Mouse (Mus musculus) brain, adult 2 months (tissue): ENCODE data around the gene Bhlha15.

Experiments used
- DNase-seq: peaks from one replicate; pipeline ENCODE4 v3.0.0; 2011; ENCODE audit warnings: low read depth, low spot score

The Bhlha15 gene

DNA sequence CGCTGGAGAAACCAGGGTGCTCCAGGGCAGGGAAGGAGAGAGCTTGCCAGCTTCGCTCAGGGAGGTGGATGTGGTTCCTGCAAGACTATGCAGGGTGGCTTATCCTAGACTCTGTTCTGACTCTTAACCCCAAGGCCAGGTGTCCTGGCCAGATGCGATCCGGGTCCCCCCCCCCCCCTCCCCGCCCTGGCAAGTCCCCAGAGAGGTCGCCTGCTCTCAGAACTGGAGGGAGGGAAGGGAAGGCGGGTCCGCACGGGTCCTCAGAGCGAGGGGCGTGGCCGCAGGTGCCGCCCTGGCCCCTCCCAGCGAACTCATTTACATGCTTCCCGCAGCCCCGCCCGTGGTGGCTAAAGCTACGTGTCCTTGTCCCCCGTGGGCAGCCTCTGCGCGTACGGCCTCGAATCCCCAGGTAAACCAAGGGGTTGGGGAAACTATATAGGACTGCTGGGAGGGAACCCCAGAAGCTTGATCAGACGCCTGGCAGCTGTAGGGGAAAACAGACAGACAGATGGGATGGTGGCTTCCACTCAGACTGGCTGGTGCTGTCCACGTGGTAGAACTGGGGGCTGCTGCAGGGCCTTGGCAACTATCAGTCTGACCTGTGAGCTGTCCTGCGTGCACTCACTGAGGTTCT is at the start of gene Bhlha15:
Gene Bhlha15, plus strand, starts transcription at position 337 of the 634 bp plus-strand sequence.
- peak; percentile 19 for DNase-seq

DNA sequence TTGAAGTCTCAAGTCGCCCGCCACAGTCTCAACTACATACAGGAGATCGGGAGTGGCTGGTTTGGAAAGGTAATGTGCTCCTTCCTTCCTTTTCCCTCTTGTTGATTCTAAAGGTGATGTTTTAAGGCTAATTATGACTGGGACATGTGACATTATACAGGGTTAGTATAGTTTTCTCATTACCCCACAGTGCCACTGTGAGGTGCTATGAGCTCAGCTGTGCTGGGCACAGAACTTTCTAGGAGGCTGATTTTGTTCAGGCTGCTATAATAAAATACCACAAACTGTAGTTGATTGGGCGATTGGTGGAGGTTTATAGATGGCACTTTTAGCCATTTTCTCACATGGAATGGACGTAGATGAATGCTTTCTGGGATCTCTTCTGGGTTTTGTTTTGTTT is 46.6 kb upstream of the Bhlha15 start:
- DNase-seq, result no peak

DNA sequence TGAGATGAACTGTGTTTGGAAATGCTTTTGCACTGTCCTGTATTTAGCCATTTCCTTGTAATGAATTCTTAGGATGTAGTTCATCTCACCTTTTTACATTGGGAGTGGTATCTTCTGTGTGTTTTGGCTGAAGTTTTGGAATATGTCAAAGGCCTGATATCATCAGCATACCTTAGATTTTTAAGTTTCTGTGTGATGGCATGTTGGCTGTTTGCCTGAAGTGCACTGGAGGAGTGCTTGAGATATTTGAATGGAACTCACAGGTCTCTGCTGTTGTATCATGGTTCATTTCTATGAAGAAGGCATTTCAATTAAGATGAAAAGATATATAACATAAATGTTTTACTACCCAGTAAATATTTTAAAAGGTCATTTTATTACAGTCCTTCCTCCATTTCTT is 43.2 kb upstream of the Bhlha15 start:
- no peak for DNase-seq

DNA sequence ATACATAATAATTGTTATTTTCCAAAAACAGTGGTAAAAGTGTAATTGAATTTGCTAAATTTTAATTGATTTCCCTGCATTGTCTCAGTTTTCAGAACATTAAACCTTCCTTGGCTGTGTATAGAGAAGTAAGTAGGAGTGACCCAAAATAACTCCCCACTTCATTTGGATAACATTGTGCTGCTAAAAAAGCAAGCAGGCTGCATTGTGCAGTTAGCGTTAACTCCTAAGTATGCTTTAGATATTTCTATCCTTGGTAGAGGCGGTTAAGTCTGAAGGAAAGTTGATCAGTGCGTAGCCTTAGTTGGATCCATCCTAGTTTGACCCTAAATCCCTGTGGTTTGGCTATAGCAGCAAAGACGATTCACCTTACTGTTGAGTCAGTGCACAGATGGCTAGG is 40.6 kb upstream of the Bhlha15 start:
- peak; percentile 63 for DNase-seq

DNA sequence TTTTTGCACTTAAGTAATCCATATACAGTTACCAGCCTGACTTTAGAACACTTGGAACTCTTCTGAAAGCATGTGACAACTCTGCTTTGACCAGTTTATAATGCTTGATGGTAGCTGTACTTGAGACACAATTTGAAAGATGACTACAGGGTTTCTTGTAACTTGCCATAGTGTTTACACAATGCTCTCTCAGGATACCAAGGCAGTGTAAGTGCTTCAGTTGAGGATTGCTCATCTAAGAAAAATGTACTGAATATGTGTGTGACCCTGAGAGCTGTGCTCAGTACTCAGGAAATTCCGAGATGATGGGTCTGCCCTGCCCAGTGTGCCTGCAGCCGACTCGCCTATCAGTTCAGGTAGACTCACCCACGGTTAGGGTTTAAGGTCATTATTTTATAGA is 38.8 kb upstream of the Bhlha15 start:
- no peak for DNase-seq

DNA sequence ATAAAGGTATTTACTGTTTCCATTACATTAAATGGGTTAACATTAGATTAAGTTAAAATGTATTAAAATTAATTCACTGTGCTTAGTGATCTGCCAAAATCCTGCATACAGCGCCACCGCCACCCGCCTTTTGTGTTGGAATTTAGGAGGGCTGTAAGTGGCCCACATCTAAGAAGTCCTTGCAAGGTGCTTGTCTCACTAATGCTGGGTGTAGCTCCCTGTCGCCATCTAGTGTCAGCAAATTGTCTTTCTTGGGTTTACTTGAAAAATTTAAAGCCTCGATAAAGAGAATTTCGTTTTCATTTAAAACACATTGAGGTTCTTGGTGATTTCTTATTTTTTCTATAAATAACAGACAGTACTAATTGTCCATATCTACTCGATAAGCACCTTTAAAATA is 35.6 kb upstream of the Bhlha15 start:
- peak; percentile 93 for DNase-seq

DNA sequence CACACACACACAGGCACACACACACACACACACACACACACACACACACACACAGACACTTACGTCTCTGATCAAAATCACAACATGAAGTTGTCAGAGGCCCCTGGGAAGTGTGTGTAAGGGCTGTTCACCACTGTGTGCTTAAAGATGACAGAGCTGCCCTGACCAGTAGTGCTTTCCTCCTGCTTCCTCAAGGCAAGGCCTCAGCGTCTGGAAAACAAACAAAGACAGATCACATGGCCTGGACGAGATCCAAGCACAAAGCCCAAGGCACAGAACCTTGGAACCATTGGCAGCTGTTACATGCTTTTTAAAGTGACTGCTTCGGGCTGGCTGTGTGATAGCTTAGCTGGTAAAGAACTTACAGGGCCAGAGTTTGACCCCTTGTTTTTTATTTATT is 31.5 kb upstream of the Bhlha15 start:
- peak; percentile 67 for DNase-seq

DNA sequence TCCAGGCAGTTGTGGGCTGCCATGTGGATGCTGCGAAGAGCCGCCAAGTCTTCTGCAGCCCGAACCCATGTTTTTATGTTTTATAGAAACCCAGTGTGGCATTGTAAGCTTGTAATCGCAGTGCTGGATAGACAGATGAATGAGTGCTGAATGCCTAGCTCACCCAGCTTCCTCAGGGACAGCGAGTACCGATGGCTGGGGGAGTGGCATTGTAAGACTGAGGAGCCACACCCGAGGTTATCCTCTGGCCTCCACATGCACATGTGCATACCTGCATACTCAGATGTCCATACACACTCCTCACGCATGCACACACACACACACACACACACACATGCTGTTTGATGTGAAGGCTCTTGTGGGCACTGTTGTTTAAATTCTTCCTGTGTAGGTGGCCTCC is 30.9 kb upstream of the Bhlha15 start:
- DNase-seq, result peak; percentile 40

DNA sequence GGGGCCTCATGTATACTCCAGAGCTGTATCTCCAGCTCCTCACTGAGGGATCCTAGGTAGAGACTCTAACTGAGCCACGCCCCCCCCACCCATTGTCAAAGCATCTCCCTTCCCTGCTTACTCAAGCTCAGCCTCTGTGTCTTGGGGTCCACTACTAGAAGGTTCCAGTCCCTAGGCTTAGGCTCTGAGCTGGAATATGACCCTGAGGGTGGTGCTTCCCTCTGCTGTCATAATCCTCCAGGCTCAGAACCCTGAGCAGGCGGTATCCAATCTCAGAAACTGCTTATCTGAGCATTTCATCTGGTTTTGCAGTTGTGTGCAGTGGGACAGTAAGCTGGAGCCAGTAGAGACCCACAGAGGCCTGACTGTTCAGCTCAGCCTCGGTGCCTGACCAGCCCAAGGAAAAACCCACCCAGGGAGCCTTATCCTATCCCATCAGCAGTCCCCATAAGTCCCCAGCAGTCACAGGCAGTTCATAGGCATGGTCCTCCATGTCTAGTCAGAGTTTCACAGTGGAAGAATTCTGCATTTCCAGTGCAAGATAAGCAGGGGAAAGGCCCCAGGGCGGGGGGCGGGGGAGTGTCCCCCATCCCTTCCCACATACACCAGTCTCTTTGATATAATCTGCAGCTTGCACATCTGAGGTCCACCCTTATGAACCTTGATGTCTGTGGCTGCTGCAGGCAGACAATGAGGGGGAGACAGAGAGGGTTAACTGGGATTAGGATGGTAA is 27.8 kb upstream of the Bhlha15 start:
- no peak for DNase-seq

DNA sequence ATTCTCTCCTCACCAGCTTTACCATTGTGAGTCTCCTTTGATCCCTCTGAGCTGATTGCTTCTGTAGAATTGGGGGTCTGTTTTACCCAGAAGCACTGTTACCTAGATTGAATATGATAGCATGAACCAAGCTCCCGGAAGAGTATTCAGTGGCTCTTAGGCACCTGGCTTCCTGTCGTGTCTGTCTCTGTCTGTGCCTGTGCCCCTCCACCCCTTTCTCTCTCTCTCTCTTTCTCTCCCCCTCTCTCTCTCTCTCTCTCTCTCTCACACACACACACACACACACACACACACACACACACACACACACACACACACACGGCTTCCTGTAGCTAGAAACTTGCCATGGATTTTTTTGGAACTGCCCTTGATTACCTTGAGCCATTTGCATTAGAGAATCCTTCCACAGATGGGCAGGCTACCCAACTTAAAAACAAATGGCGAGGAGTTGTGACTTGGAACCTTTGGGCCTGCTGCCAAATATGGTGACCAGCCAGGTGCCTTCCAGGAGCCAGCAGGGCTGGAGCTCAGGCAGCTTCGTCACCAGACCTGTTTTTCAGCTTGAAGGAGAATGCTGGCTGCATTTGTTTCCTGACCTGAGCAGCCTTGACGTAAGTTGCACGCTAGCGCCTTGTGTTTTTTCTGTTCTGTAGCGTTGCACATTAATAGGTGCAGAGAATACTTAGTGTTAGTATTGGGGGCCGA is 27.1 kb upstream of the Bhlha15 start:
- peak; percentile 85 for DNase-seq

DNA sequence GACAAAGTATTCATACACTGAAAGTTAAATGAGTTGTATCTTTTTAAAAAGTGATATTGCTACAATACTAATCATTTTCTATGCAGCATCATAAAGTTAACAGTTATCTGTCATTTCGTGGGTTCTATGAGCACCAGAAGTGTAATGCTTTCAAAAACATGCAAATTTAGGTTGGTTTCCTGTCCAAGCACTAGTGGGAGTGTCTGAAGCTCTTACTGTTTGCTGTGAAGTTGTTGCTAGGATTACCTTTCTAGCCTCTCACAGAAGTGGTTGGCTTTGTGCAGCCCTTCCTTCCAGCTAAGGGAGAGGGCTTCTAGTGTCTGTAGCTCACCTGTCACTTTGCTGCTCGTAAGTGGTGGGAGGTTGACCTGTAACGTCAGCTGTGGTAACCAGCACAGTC is 24.3 kb upstream of the Bhlha15 start:
- no peak for DNase-seq

DNA sequence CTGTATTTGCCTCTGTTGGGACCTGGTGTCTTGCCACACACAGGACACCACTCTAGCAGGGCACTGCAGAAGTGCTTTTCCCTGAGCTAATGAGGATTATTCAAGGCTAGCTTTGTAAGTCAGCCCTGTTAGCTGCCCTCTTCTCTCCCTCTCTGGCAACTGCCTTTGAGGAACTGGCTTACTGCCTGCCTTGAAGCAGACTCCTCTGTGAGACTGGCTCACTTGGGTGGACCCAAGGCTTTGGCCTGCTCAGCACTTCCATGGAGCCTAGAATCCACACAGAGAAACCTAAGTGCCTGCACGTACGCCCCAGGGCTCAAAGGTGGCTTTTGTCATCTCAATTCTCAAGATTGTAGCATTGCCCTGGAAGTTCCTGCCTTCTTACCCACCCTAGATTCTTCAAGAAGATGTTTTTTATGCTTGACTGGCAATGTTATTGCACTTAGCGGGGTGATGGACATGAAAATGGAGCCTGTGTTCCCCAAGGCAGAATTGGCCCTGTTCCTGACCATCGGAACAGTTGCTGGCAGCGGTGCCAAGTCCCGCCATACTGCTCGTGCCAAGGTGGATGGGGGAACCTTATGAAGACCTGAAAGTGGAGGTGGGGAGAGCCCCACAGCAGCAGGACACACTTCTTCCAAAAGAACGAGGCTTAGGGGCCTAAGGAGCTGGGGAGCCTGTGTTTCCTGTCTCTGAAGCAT is 20.7 kb upstream of the Bhlha15 start:
- no peak for DNase-seq

DNA sequence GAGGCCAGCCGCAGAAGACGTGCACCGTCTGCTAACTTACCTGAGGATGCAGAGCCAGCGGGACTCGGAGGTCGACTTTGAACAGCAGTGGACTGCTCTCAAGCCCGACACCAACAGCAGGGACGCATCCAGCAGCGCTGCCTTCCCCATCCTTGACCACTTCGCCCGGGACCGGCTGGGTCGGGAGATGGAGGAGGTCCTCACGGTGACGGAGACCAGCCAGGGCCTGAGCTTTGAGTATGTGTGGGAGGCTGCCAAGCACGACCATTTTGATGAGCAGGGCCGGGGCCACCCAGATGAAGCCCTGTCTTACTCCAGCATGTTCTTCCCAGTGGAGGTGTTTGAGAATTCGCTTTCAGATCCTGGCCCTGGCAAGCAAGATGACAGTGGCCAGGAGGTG is 16.4 kb upstream of the Bhlha15 start:
- no peak for DNase-seq

DNA sequence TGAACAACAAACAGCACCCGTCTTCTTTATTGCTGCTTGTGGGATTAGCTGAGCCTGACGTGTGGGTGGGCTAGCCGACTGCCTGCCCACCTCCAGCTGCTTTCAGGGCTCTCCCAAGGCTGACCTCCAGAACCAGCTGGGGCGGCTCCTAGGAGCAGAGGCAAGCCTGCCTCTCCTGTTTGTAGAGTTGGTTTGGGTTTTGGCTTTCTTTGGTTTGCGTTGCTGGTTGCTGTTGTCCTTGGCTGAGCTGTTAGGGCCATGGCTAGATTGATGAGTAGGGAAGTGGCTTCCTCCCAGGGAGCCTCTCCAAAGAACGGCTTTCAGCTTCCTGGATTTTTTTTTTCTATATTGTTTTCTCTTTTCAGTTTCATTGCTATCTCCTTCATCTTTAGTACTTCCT is 11.9 kb upstream of the Bhlha15 start:
- no peak for DNase-seq

DNA sequence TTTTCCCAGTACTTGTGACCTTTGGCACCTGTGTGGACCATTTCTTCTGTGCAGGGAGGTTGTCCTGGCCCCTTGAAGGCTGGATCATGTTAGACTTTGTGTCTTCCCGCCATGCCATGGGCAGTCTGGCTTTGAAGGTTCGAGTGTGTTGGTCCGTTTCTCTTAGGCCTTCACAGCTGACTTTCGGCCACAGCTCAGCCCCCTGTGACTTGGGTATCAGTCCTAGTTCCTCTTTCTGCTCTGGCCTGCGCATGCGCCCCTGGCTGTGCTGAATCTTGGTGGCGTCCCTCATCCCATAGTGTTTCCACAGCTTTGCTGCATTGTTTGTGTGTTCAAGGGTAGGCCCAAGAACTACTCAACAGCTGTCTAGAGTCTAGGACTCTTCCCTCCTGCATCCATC is 8.8 kb upstream of the Bhlha15 start:
- no peak for DNase-seq

DNA sequence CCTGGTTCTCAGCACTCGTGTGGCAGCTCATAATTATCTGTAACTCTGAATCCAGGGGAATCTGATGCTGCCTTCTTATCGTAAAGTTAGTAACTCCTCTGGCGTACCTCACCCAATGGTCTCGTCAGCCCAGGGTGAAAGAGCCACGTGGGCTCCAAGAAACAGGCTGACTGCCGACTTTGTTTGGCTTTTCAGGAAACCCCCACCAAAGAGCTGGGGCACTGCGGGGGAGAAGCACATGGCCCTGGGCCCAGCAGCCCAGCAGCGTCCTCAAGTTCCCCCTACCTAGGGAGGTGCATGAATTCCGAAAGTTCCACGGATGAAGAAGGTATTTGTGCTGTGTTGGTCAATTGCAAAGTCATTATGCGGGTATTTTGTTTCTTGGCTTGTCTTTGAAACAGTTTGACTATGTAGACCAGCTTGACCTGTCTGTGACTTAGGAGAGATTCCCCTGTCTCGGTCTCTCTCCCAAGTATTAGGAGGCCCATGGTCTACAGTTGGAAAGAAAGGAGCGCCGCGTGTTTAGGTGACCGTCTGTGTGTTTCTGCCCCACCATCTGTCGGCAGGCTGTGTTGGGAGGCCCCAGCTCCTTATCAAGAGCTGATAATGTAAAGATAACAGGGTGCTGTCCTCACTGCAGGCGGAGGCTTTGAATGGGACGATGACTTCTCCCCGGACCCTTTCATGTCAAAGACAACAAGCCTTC is 7.4 kb upstream of the Bhlha15 start:
- DNase-seq, result no peak

DNA sequence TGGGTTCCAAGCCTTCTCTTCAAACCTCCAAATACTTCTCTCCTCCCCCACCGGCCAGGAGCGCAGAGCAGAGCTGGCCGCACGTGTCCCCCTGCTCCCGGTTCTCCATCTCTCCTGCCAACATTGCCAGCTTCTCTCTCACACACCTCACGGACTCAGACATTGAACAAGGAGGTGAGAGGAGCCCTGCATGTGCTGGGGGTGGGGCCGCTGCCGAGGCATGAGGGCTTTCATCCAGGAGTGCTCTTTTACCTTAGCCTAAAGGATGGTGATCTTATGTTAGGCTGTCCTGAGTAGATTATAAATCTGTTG is 6.9 kb upstream of the Bhlha15 start:
- DNase-seq, result no peak

DNA sequence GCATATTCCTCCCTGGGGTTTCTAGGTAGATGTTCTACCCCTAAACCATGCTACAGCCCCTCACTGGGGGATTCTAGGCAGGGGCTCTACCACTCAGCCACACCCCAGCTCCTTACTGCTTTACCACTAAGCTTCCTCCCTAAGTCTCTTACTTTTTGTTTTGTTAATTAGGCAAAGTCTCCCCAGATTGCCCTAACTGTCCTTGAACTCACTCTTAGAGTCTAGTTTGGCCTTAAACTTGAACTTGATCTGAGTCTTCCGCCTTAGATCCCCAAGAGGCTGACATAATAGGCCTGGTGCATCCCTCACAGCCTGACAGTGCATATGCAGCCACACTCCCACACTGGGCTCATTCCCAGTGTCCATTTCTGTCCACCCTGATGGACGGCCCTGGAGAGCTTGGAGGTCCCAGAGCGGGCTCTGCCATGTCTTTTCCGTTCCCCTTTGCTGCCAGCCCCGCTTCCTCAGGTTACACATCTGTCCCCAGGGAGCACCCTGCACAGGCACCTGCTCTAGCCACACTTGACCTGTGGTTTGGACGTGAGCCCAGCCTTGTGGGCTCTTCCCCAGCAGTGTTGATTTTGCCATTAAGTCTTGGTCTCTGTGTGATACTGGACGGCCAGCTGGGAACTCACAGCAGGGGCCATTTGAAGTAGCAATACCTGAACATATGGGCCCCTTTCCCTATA is 6.3 kb upstream of the Bhlha15 start:
- no peak for DNase-seq

DNA sequence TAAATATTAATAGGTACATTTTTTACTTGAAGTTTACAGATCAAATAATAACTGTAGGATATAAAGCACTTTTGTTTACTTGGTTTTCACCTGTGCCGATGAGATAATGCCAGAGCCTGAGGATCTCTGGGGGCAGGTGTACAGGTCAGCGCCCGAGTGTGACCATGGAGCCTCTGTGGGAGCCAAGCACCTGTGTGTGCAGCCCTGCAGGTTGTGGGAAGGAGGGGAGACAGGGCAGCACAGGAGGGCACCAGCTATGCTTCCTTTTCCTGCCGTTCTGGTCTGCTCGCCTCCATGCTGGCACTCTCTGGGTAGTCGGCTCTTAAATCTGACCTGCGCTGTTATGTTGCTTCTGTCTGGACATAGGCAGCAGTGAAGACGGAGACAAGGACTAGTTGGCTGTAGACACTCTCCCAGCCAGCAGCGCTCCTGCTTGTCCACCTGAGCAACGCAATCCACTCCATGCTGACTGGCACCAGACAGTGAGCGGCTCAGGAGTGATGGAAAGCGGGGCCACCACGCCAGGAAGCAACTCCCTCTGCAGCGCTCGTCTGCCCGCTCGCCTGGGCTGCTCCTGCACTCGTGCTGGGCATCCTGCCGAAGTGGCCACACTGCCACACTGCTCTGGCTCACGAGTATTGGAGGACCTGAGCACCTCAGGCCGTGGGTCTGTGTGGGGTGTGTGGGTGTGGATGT is 5.6 kb upstream of the Bhlha15 start:
- peak; percentile 34 for DNase-seq

DNA sequence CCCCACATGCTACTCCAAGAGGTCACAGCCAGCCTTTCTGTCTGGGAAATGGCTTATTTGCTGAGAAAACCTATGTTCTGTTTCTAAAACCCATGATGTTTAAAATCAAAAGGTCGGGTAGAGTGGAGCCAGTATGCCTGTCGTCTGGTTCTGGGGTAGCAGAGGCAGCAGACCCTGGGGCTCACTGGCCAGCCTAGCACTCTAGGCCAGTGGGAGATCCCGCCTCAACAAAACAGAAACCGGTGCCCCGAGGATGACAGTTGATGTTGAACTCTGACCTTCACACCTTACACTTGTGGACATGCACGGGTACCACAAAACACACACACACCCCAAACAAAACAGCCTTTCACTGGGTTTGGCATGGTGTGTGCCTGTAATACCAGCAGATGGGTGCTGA is 1.7 kb upstream of the Bhlha15 start:
- no peak for DNase-seq

DNA sequence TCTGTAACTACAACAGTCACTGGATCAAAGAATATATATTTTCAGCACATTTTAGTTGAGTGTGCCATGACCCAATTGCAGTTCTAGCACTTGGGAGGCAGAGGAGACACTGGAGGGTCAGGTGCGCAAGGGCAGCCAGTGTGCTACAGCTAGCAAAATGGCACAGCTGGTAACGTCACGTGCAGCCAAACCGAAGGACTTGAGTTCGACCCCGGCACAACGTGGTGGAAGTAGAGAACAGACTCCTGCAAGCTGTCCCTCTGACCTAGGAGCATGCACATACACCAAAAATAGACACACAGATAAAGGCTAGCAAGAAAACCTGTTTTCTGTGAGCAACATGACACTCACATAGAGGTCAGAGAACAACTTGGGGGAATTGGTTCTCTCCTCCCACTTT is 759 bp upstream of the Bhlha15 start:
- no peak for DNase-seq
